Mouse (Mus musculus) liver, embryonic 18 days (tissue): Measurements from ENCODE around the gene H2-DMa. TPM values are rescaled to one million over a fixed set of nuclear protein-coding genes. Genes with fewer than 3 reads are reported as not detected.

ENCODE experiments used
- polyA plus RNA-seq: library from polyadenylated mRNA; depleted of rRNA; stranded (reverse); fragments of >200 nt; gene quantifications from 2 replicates; pipeline ENCODE4 v1.2.3, GENCODE M21; 2012; rRNA removed

Gene H2-DMa
- polyA plus RNA-seq = 4.5 and 5.3 TPM in 2 replicates

GRCm38 (mm10) chr17:34119249-34120179 lies at the start of gene H2-DMa:
TSS of gene H2-DMa (plus strand) at chr17:34119541.

GRCm38 (mm10) chr17:34092197-34092875 lies 27.0 kb upstream of the H2-DMa start, which contains the start of gene H2-Oa:
TSS of gene H2-Oa (plus strand) at chr17:34092340.

GRCm38 (mm10) chr17:34122188-34122984 lies 3.0 kb downstream of the H2-DMa start, which contains the start of gene Brd2:
TSS of gene Brd2 (minus strand) at chr17:34122634.

GRCm38 (mm10) chr17:34143033-34143432 lies 23.7 kb downstream of the H2-DMa start, which contains the start of gene H2-DMb2:
TSS of gene H2-DMb2 (plus strand) at chr17:34143307.

GRCm38 (mm10) chr17:34152923-34153322 lies 33.6 kb downstream of the H2-DMa start, which contains the start of gene H2-DMb1:
TSS of gene H2-DMb1 (plus strand) at chr17:34153072.

GRCm38 (mm10) chr17:34187261-34187916 lies 68.0 kb downstream of the H2-DMa start, which contains the start of the genes Tap1 and Psmb9:
TSS of gene Tap1 (plus strand) at chr17:34187553.
TSS of gene Psmb9 (minus strand) at chr17:34187764.

Other genes starting within 250 kb of the H2-DMa start
- not detected in 2 replicates for gene Gm7029, start 245.7 kb upstream of the H2-DMa start, polyA plus RNA-seq
- 19.2 and 21.8 TPM in 2 replicates for gene Kifc1, start 228.9 kb upstream of the H2-DMa start, polyA plus RNA-seq
- 0.63 and 0.78 TPM in 2 replicates for gene Platr17, start 214.4 kb upstream of the H2-DMa start, polyA plus RNA-seq
- gene Daxx, start 210.1 kb upstream of the H2-DMa start, polyA plus RNA-seq = 17.5 and 19.5 TPM in 2 replicates
- gene Tapbp, start 203.6 kb upstream of the H2-DMa start, polyA plus RNA-seq = 19.7 and 21.7 TPM in 2 replicates
- gene Zbtb22, start 203.6 kb upstream of the H2-DMa start, polyA plus RNA-seq = 11.4 and 11.9 TPM in 2 replicates
- gene Rgl2, start 190.0 kb upstream of the H2-DMa start, polyA plus RNA-seq = 21.4 and 28.9 TPM in 2 replicates
- gene Pfdn6, start 179.2 kb upstream of the H2-DMa start, polyA plus RNA-seq = 45.7 and 46.0 TPM in 2 replicates
- 11.8 and 12.7 TPM in 2 replicates for gene Wdr46, start 178.9 kb upstream of the H2-DMa start, polyA plus RNA-seq
- 1.4 and 1.9 TPM in 2 replicates for gene B3galt4, start 168.1 kb upstream of the H2-DMa start, polyA plus RNA-seq
- gene Vps52, start 163.7 kb upstream of the H2-DMa start, polyA plus RNA-seq = 15.0 and 17.0 TPM in 2 replicates
- 1,178 and 1,295 TPM in 2 replicates for gene Rps18, start 163.5 kb upstream of the H2-DMa start, polyA plus RNA-seq
- 340 and 427 TPM in 2 replicates for gene H2-K1, start 119.2 kb upstream of the H2-DMa start, polyA plus RNA-seq
- gene Ring1, start 94.9 kb upstream of the H2-DMa start, polyA plus RNA-seq = 12.5 and 18.5 TPM in 2 replicates
- gene H2-Ke6, start 91.5 kb upstream of the H2-DMa start, polyA plus RNA-seq = 51.8 and 62.7 TPM in 2 replicates
- gene Slc39a7, start 87.9 kb upstream of the H2-DMa start, polyA plus RNA-seq = 42.7 and 48.3 TPM in 2 replicates
- 18.5 and 21.0 TPM in 2 replicates for gene Rxrb, start 87.7 kb upstream of the H2-DMa start, polyA plus RNA-seq
- gene Col11a2, start 80.1 kb upstream of the H2-DMa start, polyA plus RNA-seq = 0.48 and 0.67 TPM in 2 replicates
- gene H2-Oa, start 27.2 kb upstream of the H2-DMa start, polyA plus RNA-seq = 0.81 and 1.1 TPM in 2 replicates
- 45.0 and 46.4 TPM in 2 replicates for gene Brd2, start 3.1 kb downstream of the H2-DMa start, polyA plus RNA-seq
- gene H2-DMb2, start 23.8 kb downstream of the H2-DMa start, polyA plus RNA-seq = 0.83 and 0.86 TPM in 2 replicates
- 2.5 and 2.6 TPM in 2 replicates for gene H2-DMb1, start 33.5 kb downstream of the H2-DMa start, polyA plus RNA-seq
- 8.9 and 10.8 TPM in 2 replicates for gene Tap1, start 68.0 kb downstream of the H2-DMa start, polyA plus RNA-seq
- 14.2 and 19.7 TPM in 2 replicates for gene Psmb9, start 68.2 kb downstream of the H2-DMa start, polyA plus RNA-seq
- gene Psmb8, start 78.2 kb downstream of the H2-DMa start, polyA plus RNA-seq = 26.6 and 37.5 TPM in 2 replicates
- 7.1 and 7.6 TPM in 2 replicates for gene Tap2, start 84.0 kb downstream of the H2-DMa start, polyA plus RNA-seq
- gene H2-Ob, start 119.4 kb downstream of the H2-DMa start, polyA plus RNA-seq = 2.0 and 2.7 TPM in 2 replicates
- 10.6 and 13.2 TPM in 2 replicates for gene H2-Ab1, start 138.1 kb downstream of the H2-DMa start, polyA plus RNA-seq
- 5.1 and 7.7 TPM in 2 replicates for gene H2-Aa, start 168.3 kb downstream of the H2-DMa start, polyA plus RNA-seq
- 2.8 and 4.2 TPM in 2 replicates for gene H2-Eb1, start 186.3 kb downstream of the H2-DMa start, polyA plus RNA-seq
- gene H2-Eb2, start 206.1 kb downstream of the H2-DMa start, polyA plus RNA-seq = 0.01 TPM in 2 replicates
- 0.03 and 0.07 TPM in 2 replicates for gene Btnl2, start 235.3 kb downstream of the H2-DMa start, polyA plus RNA-seq